Mouse (Mus musculus) hindbrain, embryonic 16.5 days (tissue): ENCODE results near the gene Rsrp1. TPM values are rescaled to one million over a fixed set of nuclear protein-coding genes. Genes with fewer than 3 reads are reported as not detected.

ENCODE experiments used
- ATAC-seq: fragments of 200-750 bp; cut with Nextera tagmentation; 2 replicates; pipeline ENCODE4 v1.8.0; 2017; ENCODE audit warnings: moderate TSS enrichment, moderate library complexity
- H3K27ac ChIP-seq: fragments of 300-500 bp; sonication (generic); 2 replicates; pipeline ENCODE4 v1.5.1; 2014; ENCODE audit warnings: low read depth, mild to moderate bottlenecking, control low read depth, low read length, moderate library complexity
- H3K27me3 ChIP-seq: fragments of 300-500 bp; sonication (generic); replicated peaks from 2 replicates; pipeline ENCODE4 v1.6.1; 2014; ENCODE audit warnings: low read length; ENCODE audit not compliant: control insufficient read depth, insufficient read depth
- H3K36me3 ChIP-seq: fragments of 300-500 bp; sonication (generic); 2 replicates; pipeline ENCODE4 v1.6.1; 2014; ENCODE audit warnings: mild to moderate bottlenecking, low read length, moderate library complexity, mixed read lengths; ENCODE audit not compliant: control insufficient read depth, insufficient read depth
- H3K4me1 ChIP-seq: fragments of 300-500 bp; sonication (generic); 2 replicates; pipeline ENCODE4 v1.6.1; 2014; ENCODE audit warnings: low read depth, low read length; ENCODE audit not compliant: control insufficient read depth, insufficient read depth
- H3K4me2 ChIP-seq: fragments of 300-500 bp; sonication (generic); 2 replicates; pipeline ENCODE4 v1.6.1; 2014; ENCODE audit warnings: mild to moderate bottlenecking, low read length, control low read depth, moderate library complexity
- H3K4me3 ChIP-seq: fragments of 300-500 bp; sonication (generic); 2 replicates; pipeline ENCODE4 v1.5.1; 2014; ENCODE audit warnings: mild to moderate bottlenecking, low read length, control low read depth, moderate library complexity
- H3K9ac ChIP-seq: fragments of 300-500 bp; sonication (generic); 2 replicates; pipeline ENCODE4 v1.6.1; 2014; ENCODE audit warnings: low read depth, mild to moderate bottlenecking, control low read depth, low read length, moderate library complexity
- H3K9me3 ChIP-seq: fragments of 300-500 bp; sonication (generic); 2 replicates; pipeline ENCODE4 v1.6.1; 2014; ENCODE audit warnings: mild to moderate bottlenecking, low read length, moderate library complexity; ENCODE audit not compliant: control insufficient read depth
- WGBS: fragments of 180-500 bp; shearing (Covaris S2); extraction: QIAGEN DNeasy Blood & Tissue Kit; methylation state at CpG from one replicate; pipeline ENCODE4 v1.1.7; 2014; 5-methylcytosine and 5-hydroxymethylcytosine counted together
- polyA plus RNA-seq: library from polyadenylated mRNA; unstranded; fragments of >200 nt; fragmentation: Nextera tagmentation; extraction: Ambion mirVana; gene quantifications from 2 replicates; pipeline ENCODE4 v1.2.1, GENCODE M21; 2015

Rsrp1 gene
- polyA plus RNA-seq, 1 experiment from 2014 or later, result 454 TPM

- Histone ChIP-seq H3K9ac (no peak overlapping the region; the same call in 1 of the 2 replicates), H3K4me1 (peaks cover 4% of the 10 kb centered on the region), H3K4me3 (no peak overlapping the region), H3K27ac (0 out of 2 replicates have a peak overlapping the region, but pooled peaks have one; percentile 54), H3K9me3 (no peaks in the 10 kb centered on the region), H3K4me2 (no peak overlapping the region), H3K36me3 (no peaks in the 10 kb centered on the region), H3K27me3 (0 out of 2 replicates have a peak, but pooled peaks cover under 1% of the 10 kb centered on the region)
- ATAC-seq, result peak; percentile 88
- 17% methylated on average over 11 of the region's 11 CpGs for WGBS
These were observed 27.2 kb downstream of the Rsrp1 start for GRCm38 (mm10) chr4:134950518-134951091.

GRCm38 (mm10) chr4:134954461-134954860 is 31.1 kb downstream of the Rsrp1 start:
- H3K36me3 ChIP-seq, result no peaks in the 10 kb centered on the region
- no peaks in the 10 kb centered on the region for H3K9me3 ChIP-seq
- no peak overlapping the region for H3K4me3 ChIP-seq
- H3K9ac ChIP-seq, result no peak overlapping the region
- H3K4me1 ChIP-seq, result no peaks in the 10 kb centered on the region; the same call in 1 of the 2 replicates
- H3K27me3 ChIP-seq, result 0 out of 2 replicates have a peak, but pooled peaks cover 6% of the 10 kb centered on the region
- H3K27ac ChIP-seq, result no peak overlapping the region
- WGBS, result 19% methylated on average over 15 of the region's 15 CpGs
- no peak for ATAC-seq
- H3K4me2 ChIP-seq, result no peak overlapping the region

GRCm38 (mm10) chr4:134955196-134955595 is 31.8 kb downstream of the Rsrp1 start:
- Histone ChIP-seq H3K4me2 (no peak overlapping the region), H3K27me3 (0 out of 2 replicates have a peak, but pooled peaks cover 6% of the 10 kb centered on the region), H3K36me3 (no peaks in the 10 kb centered on the region), H3K27ac (no peak overlapping the region), H3K9me3 (no peaks in the 10 kb centered on the region), H3K4me1 (no peaks in the 10 kb centered on the region; the same call in 1 of the 2 replicates), H3K4me3 (no peak overlapping the region), H3K9ac (no peak overlapping the region)
- ATAC-seq, result no peak
- 83% methylated on average over 2 of the region's 2 CpGs for WGBS

- WGBS, result 73% methylated on average over 3 of the region's 3 CpGs
These were observed 32.5 kb downstream of the Rsrp1 start for GRCm38 (mm10) chr4:134955845-134956244.

GRCm38 (mm10) chr4:134956328-134956727 is 32.9 kb downstream of the Rsrp1 start:
- H3K36me3 ChIP-seq, result no peaks in the 10 kb centered on the region
- no peak overlapping the region for H3K27ac ChIP-seq
- no peak overlapping the region for H3K9ac ChIP-seq
- H3K27me3 ChIP-seq, result peaks cover 6% of the 10 kb centered on the region; the same call in 1 of the 2 replicates
- no peaks in the 10 kb centered on the region for H3K9me3 ChIP-seq
- H3K4me1 ChIP-seq, result no peaks in the 10 kb centered on the region
- ATAC-seq, result no peak
- H3K4me2 ChIP-seq, result no peak overlapping the region
- WGBS, result 19% methylated on average over 3 of the region's 3 CpGs
- H3K4me3 ChIP-seq, result no peak overlapping the region

More at GRCm38 (mm10) chr4:134955845-134956244, 32.5 kb downstream of the Rsrp1 start:
- H3K9me3 ChIP-seq, result no peaks in the 10 kb centered on the region
- no peak overlapping the region for H3K4me3 ChIP-seq
- H3K36me3 ChIP-seq, result no peaks in the 10 kb centered on the region
- no peak overlapping the region for H3K27ac ChIP-seq
- no peaks in the 10 kb centered on the region; the same call in 1 of the 2 replicates for H3K4me1 ChIP-seq
- ATAC-seq, result no peak
- H3K9ac ChIP-seq, result no peak overlapping the region
- peaks cover 6% of the 10 kb centered on the region; the same call in 1 of the 2 replicates for H3K27me3 ChIP-seq
- no peak overlapping the region for H3K4me2 ChIP-seq

GRCm38 (mm10) chr4:134963021-134963776 is 39.8 kb downstream of the Rsrp1 start:
- H3K4me3 ChIP-seq, result no peak overlapping the region
- no peak overlapping the region for H3K27ac ChIP-seq
- ATAC-seq, result no peak
- H3K36me3 ChIP-seq, result no peaks in the 10 kb centered on the region
- H3K9me3 ChIP-seq, result no peaks in the 10 kb centered on the region
- 25% methylated on average over 19 of the region's 19 CpGs for WGBS
- H3K27me3 ChIP-seq, result peaks cover 2% of the 10 kb centered on the region; the same call in 1 of the 2 replicates
- no peak overlapping the region for H3K9ac ChIP-seq
- no peaks in the 10 kb centered on the region for H3K4me1 ChIP-seq
- H3K4me2 ChIP-seq, result no peak overlapping the region

GRCm38 (mm10) chr4:134967887-134968604 is 44.7 kb downstream of the Rsrp1 start:
- no peaks in the 10 kb centered on the region for H3K9me3 ChIP-seq
- no peak for ATAC-seq
- H3K9ac ChIP-seq, result no peak overlapping the region
- no peak overlapping the region for H3K4me2 ChIP-seq
- no peaks in the 10 kb centered on the region for H3K36me3 ChIP-seq
- no peaks in the 10 kb centered on the region for H3K4me1 ChIP-seq
- WGBS, result 83% methylated on average over 20 of the region's 20 CpGs
- H3K4me3 ChIP-seq, result no peak overlapping the region
- no peaks in the 10 kb centered on the region for H3K27me3 ChIP-seq
- no peak overlapping the region for H3K27ac ChIP-seq

- H3K27ac ChIP-seq, result no peak overlapping the region
- H3K36me3 ChIP-seq, result no peaks in the 10 kb centered on the region
- WGBS, result 84% methylated on average over 18 of the region's 18 CpGs
- H3K4me2 ChIP-seq, result no peak overlapping the region
- H3K9ac ChIP-seq, result no peak overlapping the region
- no peaks in the 10 kb centered on the region for H3K4me1 ChIP-seq
- no peaks in the 10 kb centered on the region for H3K27me3 ChIP-seq
- no peak for ATAC-seq
- H3K4me3 ChIP-seq, result no peak overlapping the region
- no peaks in the 10 kb centered on the region for H3K9me3 ChIP-seq
These were observed 45.2 kb downstream of the Rsrp1 start for GRCm38 (mm10) chr4:134968605-134968976.
